Mouse (Mus musculus): ENCODE data around the gene Zfp553.
"Not testable (repeated sequence)": the region's sequence is repeated elsewhere in the genome, so short reads cannot be mapped to it uniquely, and the experiment has no call there.

The Zfp553 gene

GRCm38 (mm10) chr7:127233368-127233749 lies 498 bp downstream of the Zfp553 start:
- DNase-seq (ENCODE audit: low spot score), result no peak

GRCm38 (mm10) chr7:127233765-127234164 lies 904 bp downstream of the Zfp553 start:
- DNase-seq (ENCODE audit: low spot score), result no peak

- DNase-seq (ENCODE audit: low spot score), result no peak
Measured at GRCm38 (mm10) chr7:127234777-127235176, 1.9 kb downstream of the Zfp553 start.

- DNase-seq (ENCODE audit: low spot score), result no peak
Measured at GRCm38 (mm10) chr7:127243361-127243867, 10.6 kb downstream of the Zfp553 start.

- peak; percentile 88 for DNase-seq (ENCODE audit: low spot score)
Measured at GRCm38 (mm10) chr7:127243870-127244657, 11.2 kb downstream of the Zfp553 start, which contains the start of gene Zfp771. Gene Zfp771, plus strand, starts transcription at chr7:127244274.

GRCm38 (mm10) chr7:127244658-127245510 lies 12.0 kb downstream of the Zfp553 start:
- no peak for DNase-seq (ENCODE audit: low spot score)

GRCm38 (mm10) chr7:127250511-127250910 lies 17.6 kb downstream of the Zfp553 start:
- not testable (repeated sequence) for DNase-seq (ENCODE audit: low spot score)

- DNase-seq (ENCODE audit: low spot score), result no peak
Measured at GRCm38 (mm10) chr7:127252414-127252813, 19.6 kb downstream of the Zfp553 start.

GRCm38 (mm10) chr7:127253341-127253740 lies 20.5 kb downstream of the Zfp553 start:
- no peak for DNase-seq (ENCODE audit: low spot score)

- DNase-seq (ENCODE audit: low spot score), result peak; percentile 89
Measured at GRCm38 (mm10) chr7:127253821-127254769, 21.2 kb downstream of the Zfp553 start.

GRCm38 (mm10) chr7:127255008-127255407 lies 22.1 kb downstream of the Zfp553 start:
- DNase-seq (ENCODE audit: low spot score), result no peak

- no peak for DNase-seq (ENCODE audit: low spot score)
Measured at GRCm38 (mm10) chr7:127255965-127256364, 23.1 kb downstream of the Zfp553 start.

- no peak for DNase-seq (ENCODE audit: low spot score)
Measured at GRCm38 (mm10) chr7:127256518-127256917, 23.7 kb downstream of the Zfp553 start.

GRCm38 (mm10) chr7:127259186-127259905 lies 26.5 kb downstream of the Zfp553 start:
- no peak for DNase-seq (ENCODE audit: low spot score)

GRCm38 (mm10) chr7:127260309-127261111 lies 27.6 kb downstream of the Zfp553 start, which contains the start of gene Dctpp1:
Gene Dctpp1, minus strand, starts transcription at chr7:127260709.
- DNase-seq (ENCODE audit: low spot score), result peak; percentile 96

GRCm38 (mm10) chr7:127262218-127262961 lies 29.5 kb downstream of the Zfp553 start:
- no peak for DNase-seq (ENCODE audit: low spot score)

- DNase-seq (ENCODE audit: low spot score), result no peak
Measured at GRCm38 (mm10) chr7:127263526-127263925, 30.7 kb downstream of the Zfp553 start.

- DNase-seq (ENCODE audit: low spot score), result no peak
Measured at GRCm38 (mm10) chr7:127270256-127270655, 37.4 kb downstream of the Zfp553 start.

- DNase-seq (ENCODE audit: low spot score), result no peak
Measured at GRCm38 (mm10) chr7:127270666-127271065, 37.8 kb downstream of the Zfp553 start.

Data from spleen, adult 12 weeks (tissue).